13 mouse cellular contexts compared by ENCODE assay signal in genomic region chr9:47759807-47760206, GRCm38 (mm10).
DNase-seq lines count a peak whose midpoint lies in the region.
"Had no signal": no experiment of that assay in that cellular context is flagged by ENCODE, and none has a peak within 500 bp of the region (broad histone marks: within the 10 kb centered on the region; RNA-seq: fewer than 3 reads in every experiment).

No protein-coding gene starts in this region.

- intact Hi-C loops in left cerebral cortex, postnatal 4 days (cut with DNase I) = no loop called here
- intact Hi-C loops in left cerebral cortex, postnatal 10 days (cut with DNase I) = no loop called here

- peak; percentile 36 for DNase-seq in gastrocnemius, adult 18-20 months (ENCODE audit: low spot score)
- DNase-seq in gastrocnemius, postnatal 10 days = no peak
- DNase-seq in left cerebral cortex, postnatal 4 days = peak; percentile 64
- no peak for DNase-seq in left cerebral cortex, postnatal 10 days (ENCODE audit: extremely low spot score in 1 of 2, low spot score in 2 of 2)
- DNase-seq in cerebellum, postnatal 10 days = peak; percentile 54 to 66
- DNase-seq in skeletal muscle tissue, adult 2 months (ENCODE audit: low read depth, low spot score) = peak; percentile 59
- no peak for DNase-seq in lung, adult 18-20 months
- no peak for DNase-seq in urinary bladder, postnatal 25 days (ENCODE audit: low spot score)
- DNase-seq: embryo, embryonic 11 days; heart, postnatal 4 days; kidney, adult 2 months; kidney, postnatal 4 days; right cerebral cortex, postnatal 25 days had no signal

Comparison
In these comparisons a context has a peak if more than half of its experiments do, and no peak if none do; other contexts are left out.
1. DNase-seq: peak in gastrocnemius, adult 18-20 months (single experiment), left cerebral cortex, postnatal 4 days (single experiment), cerebellum, postnatal 10 days (2 of 2) and skeletal muscle tissue, adult 2 months (single experiment); none in gastrocnemius, postnatal 10 days (single experiment), left cerebral cortex, postnatal 10 days (0 of 2), lung, adult 18-20 months (0 of 2) and urinary bladder, postnatal 25 days (single experiment).